Mouse (Mus musculus): ENCODE results near the gene Pfkfb3. TPM values are rescaled to one million over a fixed set of nuclear protein-coding genes. Genes with fewer than 3 reads are reported as not detected.

Pfkfb3 gene
- total RNA-seq, 1 experiment: 19.6 TPM

DNA sequence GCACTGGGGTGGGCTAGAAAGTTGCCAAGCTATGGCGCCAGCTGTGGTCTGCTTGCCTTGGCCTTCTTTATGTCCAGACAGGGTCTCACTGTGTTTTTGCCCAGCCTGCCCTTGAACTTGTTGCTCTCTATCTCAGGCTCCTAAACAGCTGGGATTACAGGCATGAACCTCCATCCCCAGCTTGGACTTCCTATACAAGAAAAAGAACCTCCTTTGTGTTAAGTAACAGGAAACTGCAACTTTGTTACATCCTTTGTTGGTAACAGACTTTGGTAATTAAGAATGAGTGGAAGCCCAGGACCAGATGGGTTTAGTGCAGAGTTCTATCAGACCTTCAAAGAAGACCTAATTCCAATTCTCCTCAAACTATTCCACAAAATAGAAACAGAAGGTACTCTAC lies 19.8 kb upstream of the Pfkfb3 start:
- in situ Hi-C loops (cut with MboI; ENCODE audit: low sequenced_read_pairs in 2 of 2, unreplicated experiment in 2 of 2): no loop called here
- no peak overlapping the region for H3K4me3 ChIP-seq (ENCODE audit: insufficient read depth in 1 of 2, low read depth in 1 of 2, low read length in 2 of 2, poor library complexity in 1 of 2, severe bottlenecking in 1 of 2)
- H3K27ac ChIP-seq (ENCODE audit: insufficient read depth, low read depth, low read length, poor library complexity, severe bottlenecking): no peak overlapping the region
- no peak for DNase-seq (ENCODE audit: low read depth, low spot score)
- H3K9ac ChIP-seq (ENCODE audit: insufficient read depth, low read depth, low read length, poor library complexity, severe bottlenecking): no peak overlapping the region
- no peaks in the 10 kb centered on the region for H3K9me3 ChIP-seq (ENCODE audit: control insufficient read depth, insufficient read depth, low read depth, low read length)
- no peaks in the 10 kb centered on the region for H3K36me3 ChIP-seq (ENCODE audit: control insufficient read depth, insufficient read depth, low read length, poor library complexity, severe bottlenecking)
- TF ChIP-seq MAFK (IDR thresholded peaks at IDR 0.05; ENCODE audit: insufficient read depth, low read depth, low read length): no peak
- peaks cover 3 to 6% of the 10 kb centered on the region in 2 experiments; a peak in 2 of 4 replicates for H3K4me1 ChIP-seq (ENCODE audit: control insufficient read depth in 2 of 2, insufficient read depth in 2 of 2, low read length in 2 of 2, poor library complexity in 1 of 2)

DNA sequence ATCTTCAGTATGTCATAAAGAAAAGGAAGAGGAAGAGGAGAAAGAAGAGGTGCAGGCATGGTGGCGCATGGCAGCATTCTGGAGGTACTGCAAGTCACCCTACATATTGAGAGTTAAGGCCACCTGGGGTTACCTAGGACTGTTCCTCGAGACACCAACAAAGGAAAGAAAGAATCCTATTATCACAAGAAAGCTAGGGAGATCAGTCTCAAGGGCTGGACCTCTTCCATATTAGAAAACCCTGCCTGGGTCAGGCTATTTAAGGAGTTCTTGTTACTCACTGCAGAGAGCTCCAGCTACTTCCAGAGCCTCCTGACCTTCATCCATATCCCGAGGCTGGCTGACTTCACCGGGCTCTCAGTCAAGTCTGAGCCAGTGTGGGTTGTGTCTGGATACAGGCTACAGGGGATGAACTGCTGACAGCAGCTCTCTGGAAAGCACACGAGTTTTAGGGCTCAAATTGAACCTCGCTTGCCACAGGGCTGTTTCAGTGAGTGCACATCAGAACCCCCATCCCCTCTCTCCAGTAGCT lies 17.2 kb upstream of the Pfkfb3 start:
- no peak overlapping the region; the same call in 1 of the 2 replicates for H3K27ac ChIP-seq (ENCODE audit: insufficient read depth, low read depth, low read length, poor library complexity, severe bottlenecking)
- H3K9ac ChIP-seq (ENCODE audit: insufficient read depth, low read depth, low read length, poor library complexity, severe bottlenecking): no peak overlapping the region
- H3K4me3 ChIP-seq (ENCODE audit: insufficient read depth in 1 of 2, low read depth in 1 of 2, low read length in 2 of 2, poor library complexity in 1 of 2, severe bottlenecking in 1 of 2): no peak overlapping the region
- peaks cover 3 to 8% of the 10 kb centered on the region in 2 experiments; a peak in 3 of 4 replicates for H3K4me1 ChIP-seq (ENCODE audit: control insufficient read depth in 2 of 2, insufficient read depth in 2 of 2, low read length in 2 of 2, poor library complexity in 1 of 2)
- in situ Hi-C loops (cut with MboI; ENCODE audit: low sequenced_read_pairs in 2 of 2, unreplicated experiment in 2 of 2): no loop called here
- TF ChIP-seq ZC3H11A (IDR thresholded peaks at IDR 0.05; ENCODE audit: borderline replicate concordance, low read depth, low read length) (no peak), MAFK (IDR thresholded peaks at IDR 0.05; ENCODE audit: insufficient read depth, low read depth, low read length) (no peak), HCFC1 (IDR thresholded peaks at IDR 0.05; ENCODE audit: borderline replicate concordance, insufficient read depth, low read length) (no peak), ZNF384 (IDR thresholded peaks at IDR 0.05; ENCODE audit: low read depth, low read length) (no peak), CHD2 (IDR thresholded peaks at IDR 0.05; ENCODE audit: low read depth, low read length) (no peak)
- no peaks in the 10 kb centered on the region for H3K9me3 ChIP-seq (ENCODE audit: control insufficient read depth, insufficient read depth, low read depth, low read length)
- no peaks in the 10 kb centered on the region for H3K36me3 ChIP-seq (ENCODE audit: control insufficient read depth, insufficient read depth, low read length, poor library complexity, severe bottlenecking)
- peak; percentile 49 for DNase-seq (ENCODE audit: low read depth, low spot score)

GRCm38 (mm10) chr2:11568471-11568870 lies 14.6 kb upstream of the Pfkfb3 start:
- Histone ChIP-seq H3K36me3 (ENCODE audit: control insufficient read depth, insufficient read depth, low read length, poor library complexity, severe bottlenecking) (no peaks in the 10 kb centered on the region), H3K9me3 (ENCODE audit: control insufficient read depth, insufficient read depth, low read depth, low read length) (no peaks in the 10 kb centered on the region), H3K27ac (ENCODE audit: insufficient read depth, low read depth, low read length, poor library complexity, severe bottlenecking) (no peak overlapping the region), H3K4me3 (ENCODE audit: insufficient read depth in 1 of 2, low read depth in 1 of 2, low read length in 2 of 2, poor library complexity in 1 of 2, severe bottlenecking in 1 of 2) (no peak overlapping the region), H3K9ac (ENCODE audit: insufficient read depth, low read depth, low read length, poor library complexity, severe bottlenecking) (no peak overlapping the region), H3K4me1 (ENCODE audit: control insufficient read depth in 2 of 2, insufficient read depth in 2 of 2, low read length in 2 of 2, poor library complexity in 1 of 2) (peaks cover 3 to 8% of the 10 kb centered on the region in 2 experiments; a peak in 3 of 4 replicates)
- TF ChIP-seq HCFC1 (IDR thresholded peaks at IDR 0.05; ENCODE audit: borderline replicate concordance, insufficient read depth, low read length): no peak
- TF ChIP-seq MAFK (IDR thresholded peaks at IDR 0.05; ENCODE audit: insufficient read depth, low read depth, low read length): no peak
- no peak for TF ChIP-seq ZC3H11A (IDR thresholded peaks at IDR 0.05; ENCODE audit: borderline replicate concordance, low read depth, low read length)
- TF ChIP-seq CHD2 (IDR thresholded peaks at IDR 0.05; ENCODE audit: low read depth, low read length): no peak
- TF ChIP-seq ZNF384 (IDR thresholded peaks at IDR 0.05; ENCODE audit: low read depth, low read length): no peak
- in situ Hi-C loops (cut with MboI; ENCODE audit: low sequenced_read_pairs in 2 of 2, unreplicated experiment in 2 of 2): no loop called here
- DNase-seq (ENCODE audit: low read depth, low spot score): no peak

DNA sequence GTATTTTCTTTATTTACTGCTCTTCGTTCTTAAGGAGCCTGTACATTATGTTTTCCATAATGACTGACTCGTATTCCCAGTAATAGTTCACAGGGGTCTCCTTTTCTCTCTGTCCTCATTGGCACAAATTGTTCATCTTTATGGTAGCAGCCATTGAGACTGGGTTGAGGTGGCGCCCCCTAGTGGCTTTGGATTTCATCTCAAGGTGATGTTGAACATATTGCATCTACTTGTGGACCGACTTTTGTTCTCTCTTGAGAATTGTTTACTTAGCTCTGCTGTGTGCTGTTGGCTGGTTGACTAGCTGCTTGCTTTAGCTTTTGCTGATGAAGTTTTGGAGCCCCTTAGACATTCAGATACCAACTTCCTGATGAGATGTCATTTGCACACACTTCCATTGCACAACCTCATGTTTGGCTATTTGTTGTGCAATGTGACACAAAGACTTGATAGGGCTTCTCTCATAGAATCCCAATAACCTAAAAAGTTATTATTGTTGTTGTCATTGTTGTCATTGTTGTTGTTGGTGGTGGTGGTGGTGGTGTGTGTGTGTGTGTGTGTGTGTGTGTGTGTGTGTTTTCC lies 14.0 kb upstream of the Pfkfb3 start:
- DNase-seq (ENCODE audit: low read depth, low spot score): peak; percentile 63
- Histone ChIP-seq H3K4me3 (ENCODE audit: insufficient read depth in 1 of 2, low read depth in 1 of 2, low read length in 2 of 2, poor library complexity in 1 of 2, severe bottlenecking in 1 of 2) (no peak overlapping the region), H3K27ac (ENCODE audit: insufficient read depth, low read depth, low read length, poor library complexity, severe bottlenecking) (no peak overlapping the region), H3K9ac (ENCODE audit: insufficient read depth, low read depth, low read length, poor library complexity, severe bottlenecking) (no peak overlapping the region), H3K9me3 (ENCODE audit: control insufficient read depth, insufficient read depth, low read depth, low read length) (no peaks in the 10 kb centered on the region), H3K36me3 (ENCODE audit: control insufficient read depth, insufficient read depth, low read length, poor library complexity, severe bottlenecking) (no peaks in the 10 kb centered on the region), H3K4me1 (ENCODE audit: control insufficient read depth in 2 of 2, insufficient read depth in 2 of 2, low read length in 2 of 2, poor library complexity in 1 of 2) (peaks cover 3 to 8% of the 10 kb centered on the region in 2 experiments; a peak in 3 of 4 replicates)
- in situ Hi-C loops (cut with MboI; ENCODE audit: low sequenced_read_pairs in 2 of 2, unreplicated experiment in 2 of 2): no loop called here
- TF ChIP-seq MAFK (IDR thresholded peaks at IDR 0.05; ENCODE audit: insufficient read depth, low read depth, low read length) (no peak), ZC3H11A (IDR thresholded peaks at IDR 0.05; ENCODE audit: borderline replicate concordance, low read depth, low read length) (no peak), HCFC1 (IDR thresholded peaks at IDR 0.05; ENCODE audit: borderline replicate concordance, insufficient read depth, low read length) (no peak)

DNA sequence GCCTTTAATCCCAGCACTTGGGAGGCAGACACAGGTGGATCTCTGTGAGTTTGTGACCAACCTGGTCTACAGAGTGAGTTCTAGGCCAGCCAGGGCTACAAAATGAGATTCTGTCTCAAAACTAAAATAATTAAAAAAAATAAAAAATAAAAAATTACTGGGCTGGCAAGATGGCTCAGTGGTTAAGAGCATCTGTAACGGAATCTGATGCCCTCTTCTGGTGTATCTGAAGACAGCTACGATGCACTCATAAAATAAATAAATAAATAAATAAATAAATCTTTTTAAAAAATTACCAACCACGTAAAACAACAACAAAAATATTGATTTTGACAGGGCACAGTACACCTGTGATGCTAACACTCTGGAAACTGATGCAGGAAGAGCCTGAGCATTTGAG lies 13.0 kb upstream of the Pfkfb3 start:
- peaks cover 3 to 7% of the 10 kb centered on the region in 2 experiments; a peak in 3 of 4 replicates for H3K4me1 ChIP-seq (ENCODE audit: control insufficient read depth in 2 of 2, insufficient read depth in 2 of 2, low read length in 2 of 2, poor library complexity in 1 of 2)
- no peaks in the 10 kb centered on the region for H3K36me3 ChIP-seq (ENCODE audit: control insufficient read depth, insufficient read depth, low read length, poor library complexity, severe bottlenecking)
- no peak for TF ChIP-seq MAFK (IDR thresholded peaks at IDR 0.05; ENCODE audit: insufficient read depth, low read depth, low read length)
- peak; percentile 9 for TF ChIP-seq ZNF384 (IDR thresholded peaks at IDR 0.05; ENCODE audit: low read depth, low read length)
- H3K4me3 ChIP-seq (ENCODE audit: insufficient read depth in 1 of 2, low read depth in 1 of 2, low read length in 2 of 2, poor library complexity in 1 of 2, severe bottlenecking in 1 of 2): no peak overlapping the region
- H3K9me3 ChIP-seq (ENCODE audit: control insufficient read depth, insufficient read depth, low read depth, low read length): no peaks in the 10 kb centered on the region
- DNase-seq (ENCODE audit: low read depth, low spot score): no peak
- H3K27ac ChIP-seq (ENCODE audit: insufficient read depth, low read depth, low read length, poor library complexity, severe bottlenecking): no peak overlapping the region
- no peak overlapping the region for H3K9ac ChIP-seq (ENCODE audit: insufficient read depth, low read depth, low read length, poor library complexity, severe bottlenecking)
- in situ Hi-C loops (cut with MboI; ENCODE audit: low sequenced_read_pairs in 2 of 2, unreplicated experiment in 2 of 2): no loop called here
